Mouse (Mus musculus): ENCODE data around the gene Amigo2. TPM values are rescaled to one million over a fixed set of nuclear protein-coding genes. Genes with fewer than 3 reads are reported as not detected.
A peak's percentile ranks its signal among the peaks of the same experiment; 100 is the strongest.
"Not testable (repeated sequence)": the region's sequence is repeated elsewhere in the genome, so short reads cannot be mapped to it uniquely, and the experiment has no call there.

Amigo2 gene
- polyA plus RNA-seq, 1 experiment = 4.9 TPM

DNA sequence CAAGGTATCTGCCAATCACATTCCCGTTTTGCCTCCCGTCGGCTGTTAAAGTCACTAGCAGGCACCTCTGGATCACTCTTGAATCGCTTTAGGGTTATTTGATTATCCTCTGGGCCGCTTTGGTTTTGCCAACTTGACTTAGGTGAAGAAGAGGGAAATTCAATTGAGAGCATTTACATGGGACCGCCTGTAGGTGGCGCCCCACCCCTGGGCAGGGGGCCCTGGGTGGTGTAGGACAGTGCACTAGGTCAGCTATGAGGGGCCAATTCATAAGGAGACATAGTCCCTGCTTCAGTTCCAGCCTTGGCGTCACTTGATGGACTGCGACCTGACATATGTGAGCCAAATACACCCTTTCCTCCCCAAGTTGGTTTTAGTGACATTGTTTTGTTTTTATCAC is 10.1 kb downstream of the Amigo2 start:
- H3K4me1 ChIP-seq (ENCODE audit: control insufficient read depth, insufficient read depth, low read length) = no peaks in the 10 kb centered on the region; the same call in 1 of the 2 replicates
- peak; percentile 79 for TF ChIP-seq CTCF (IDR thresholded peaks at IDR 0.05; ENCODE audit: insufficient read depth, low read length)
- no peak for TF ChIP-seq POLR2A (IDR thresholded peaks at IDR 0.05; ENCODE audit: borderline replicate concordance, extremely low read depth, low read depth, low read length)
- no peak overlapping the region for H3K4me3 ChIP-seq (replicated peaks; ENCODE audit: extremely low read depth, low read depth, low read length)
- 33% methylated on average over 9 of the region's 9 CpGs for WGBS
- DNase-seq = peak; percentile 56

DNA sequence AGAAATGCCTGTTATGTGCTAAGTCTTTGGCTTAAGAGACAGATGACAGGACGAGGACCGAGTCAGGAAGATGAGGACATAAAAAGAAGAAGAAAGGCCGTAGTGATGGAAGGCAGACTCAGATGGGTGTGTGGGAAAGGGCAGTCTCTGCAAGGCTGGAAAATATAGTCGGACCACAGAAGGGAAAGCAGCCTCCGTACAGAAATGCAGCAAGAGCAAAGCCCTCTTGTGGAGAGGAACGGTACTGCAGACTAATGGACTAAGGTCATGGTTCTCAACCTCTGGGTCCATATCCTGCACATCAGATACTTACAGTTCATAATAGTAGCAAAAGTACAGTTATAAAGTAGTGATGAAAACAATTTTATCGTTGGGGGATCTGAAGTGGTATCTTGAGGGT is 11.9 kb downstream of the Amigo2 start:
- WGBS = 24% methylated on average over 7 of the region's 7 CpGs
- peak; percentile 77 for TF ChIP-seq CTCF (IDR thresholded peaks at IDR 0.05; ENCODE audit: insufficient read depth, low read length)
- no peak for TF ChIP-seq POLR2A (IDR thresholded peaks at IDR 0.05; ENCODE audit: borderline replicate concordance, extremely low read depth, low read depth, low read length)
- Histone ChIP-seq H3K4me1 (ENCODE audit: control insufficient read depth, insufficient read depth, low read length) (no peaks in the 10 kb centered on the region; the same call in 1 of the 2 replicates), H3K4me3 (replicated peaks; ENCODE audit: extremely low read depth, low read depth, low read length) (no peak overlapping the region)
- DNase-seq = peak; percentile 50

DNA sequence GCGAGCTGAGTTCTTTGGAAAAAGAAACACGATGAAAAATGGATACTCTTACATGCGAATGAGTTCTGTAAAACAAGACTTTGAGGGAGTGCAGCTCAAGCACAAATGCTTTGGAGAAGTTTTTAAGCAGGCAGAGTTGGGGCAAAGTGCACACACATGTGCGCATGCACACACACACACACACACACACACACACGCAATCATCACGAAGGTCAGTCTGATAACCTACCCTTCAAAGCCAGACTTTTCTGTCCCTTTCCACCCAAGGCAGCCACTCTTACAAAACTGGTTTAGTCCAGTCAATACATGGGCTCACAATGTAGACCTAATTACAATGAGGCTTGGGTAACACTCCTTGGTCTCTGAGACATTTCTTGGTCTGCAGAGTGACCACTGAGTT is 13.0 kb downstream of the Amigo2 start:
- WGBS = 90% methylated on average over 6 of the region's 6 CpGs
- TF ChIP-seq CTCF (IDR thresholded peaks at IDR 0.05; ENCODE audit: insufficient read depth, low read length) = no peak
- TF ChIP-seq POLR2A (IDR thresholded peaks at IDR 0.05; ENCODE audit: borderline replicate concordance, extremely low read depth, low read depth, low read length) = no peak
- DNase-seq = no peak
- no peaks in the 10 kb centered on the region; the same call in 1 of the 2 replicates for H3K4me1 ChIP-seq (ENCODE audit: control insufficient read depth, insufficient read depth, low read length)
- no peak overlapping the region for H3K4me3 ChIP-seq (replicated peaks; ENCODE audit: extremely low read depth, low read depth, low read length)

DNA sequence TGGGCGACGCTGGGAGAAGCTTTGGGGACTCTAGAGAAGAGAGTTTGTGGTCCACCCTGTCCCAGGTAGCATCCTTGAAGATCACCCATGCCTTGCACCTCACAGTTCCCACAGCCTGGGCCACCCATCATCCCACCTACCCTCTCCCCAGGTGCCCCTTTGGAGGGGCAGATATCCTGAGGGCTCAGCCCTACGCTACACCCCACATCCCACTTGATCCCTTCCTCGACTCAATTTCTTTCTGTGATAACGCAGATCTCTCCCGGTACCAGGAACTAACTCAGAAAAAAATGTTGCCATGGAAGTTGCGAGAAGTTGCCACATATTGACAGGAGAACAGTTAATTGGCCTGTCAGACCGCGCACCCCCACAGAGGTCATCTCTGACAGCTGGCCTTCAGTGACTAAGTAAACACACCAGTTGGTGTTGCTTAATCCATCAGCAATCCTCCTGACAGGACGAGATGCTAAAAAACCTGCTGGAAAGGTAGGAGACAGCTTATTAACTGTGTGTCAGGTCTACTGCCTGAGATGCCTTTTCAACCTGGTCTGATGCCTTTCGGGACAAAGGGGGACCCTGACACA is 17.5 kb downstream of the Amigo2 start:
- Histone ChIP-seq H3K4me1 (ENCODE audit: control insufficient read depth, insufficient read depth, low read length) (no peaks in the 10 kb centered on the region), H3K4me3 (replicated peaks; ENCODE audit: extremely low read depth, low read depth, low read length) (no peak overlapping the region)
- WGBS = 79% methylated on average over 11 of the region's 11 CpGs
- no peak for DNase-seq
- TF ChIP-seq CTCF (IDR thresholded peaks at IDR 0.05; ENCODE audit: insufficient read depth, low read length) (no peak), POLR2A (IDR thresholded peaks at IDR 0.05; ENCODE audit: borderline replicate concordance, extremely low read depth, low read depth, low read length) (no peak)

DNA sequence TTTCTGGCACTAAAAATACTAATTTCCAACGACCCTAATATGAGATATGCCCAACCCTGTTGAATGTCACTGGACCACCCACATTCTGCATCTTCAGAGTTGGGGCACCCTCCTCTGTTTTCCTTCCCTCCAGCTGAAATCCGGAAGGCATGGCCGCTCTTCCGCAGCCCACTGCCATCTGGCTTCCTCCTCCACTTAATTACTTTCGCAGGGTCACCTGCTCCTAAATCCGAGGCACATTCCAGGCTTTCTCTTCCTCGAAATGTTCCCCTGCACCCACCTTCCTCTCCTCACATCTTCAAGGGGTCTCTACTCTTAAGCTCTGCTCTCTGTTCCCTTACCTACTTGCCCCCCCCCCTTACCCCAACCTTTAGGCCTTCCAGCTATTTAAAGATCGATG is 23.1 kb downstream of the Amigo2 start:
- Histone ChIP-seq H3K4me1 (ENCODE audit: control insufficient read depth, insufficient read depth, low read length) (no peaks in the 10 kb centered on the region), H3K4me3 (replicated peaks; ENCODE audit: extremely low read depth, low read depth, low read length) (no peak overlapping the region)
- 65% methylated on average over 8 of the region's 8 CpGs for WGBS
- TF ChIP-seq POLR2A (IDR thresholded peaks at IDR 0.05; ENCODE audit: borderline replicate concordance, extremely low read depth, low read depth, low read length) (no peak), CTCF (IDR thresholded peaks at IDR 0.05; ENCODE audit: insufficient read depth, low read length) (no peak)
- no peak for DNase-seq

DNA sequence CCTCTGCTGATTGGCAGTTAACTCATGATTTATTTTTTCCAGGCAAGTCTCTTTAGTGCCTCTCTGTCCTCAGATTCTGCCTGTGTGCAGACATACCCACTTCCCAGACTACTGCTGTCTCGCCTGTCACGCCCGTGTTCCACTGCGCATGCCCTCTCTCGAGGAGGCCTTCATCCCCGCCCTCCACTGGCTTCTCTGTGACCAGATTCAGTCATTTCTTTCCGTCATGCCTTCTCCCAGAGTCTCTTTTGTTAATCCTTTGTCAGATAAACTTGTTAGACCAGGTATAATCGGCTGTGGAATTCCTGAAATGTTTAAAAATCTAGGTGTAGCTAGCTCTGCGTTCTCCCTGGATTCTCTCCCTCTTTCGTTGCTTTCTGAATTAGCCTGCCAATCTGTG is 23.7 kb downstream of the Amigo2 start:
- H3K4me1 ChIP-seq (ENCODE audit: control insufficient read depth, insufficient read depth, low read length) = no peaks in the 10 kb centered on the region
- DNase-seq = no peak
- TF ChIP-seq POLR2A (IDR thresholded peaks at IDR 0.05; ENCODE audit: borderline replicate concordance, extremely low read depth, low read depth, low read length) (no peak), CTCF (IDR thresholded peaks at IDR 0.05; ENCODE audit: insufficient read depth, low read length) (no peak)
- no peak overlapping the region for H3K4me3 ChIP-seq (replicated peaks; ENCODE audit: extremely low read depth, low read depth, low read length)
- 70% methylated on average over 10 of the region's 10 CpGs for WGBS

DNA sequence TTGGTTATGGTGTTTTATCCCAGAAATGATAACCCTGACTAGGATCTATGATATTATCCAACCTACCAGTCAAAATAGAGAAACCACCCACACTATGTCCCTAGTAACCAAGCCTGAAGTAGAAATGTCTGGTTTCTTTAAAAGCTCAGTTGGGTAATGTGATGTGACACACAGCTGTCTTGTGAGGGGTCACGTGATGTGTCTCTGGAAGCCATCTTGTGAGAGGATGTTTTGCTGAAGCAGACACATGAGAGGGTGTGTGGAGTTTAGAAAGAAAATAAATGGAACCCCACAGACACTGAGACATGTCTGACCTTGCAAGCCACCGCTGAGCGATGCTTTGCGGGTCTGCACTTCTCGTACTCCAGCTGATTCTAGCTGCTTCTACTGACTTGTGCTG is 30.2 kb downstream of the Amigo2 start:
- WGBS = 94% methylated on average over 5 of the region's 5 CpGs
- TF ChIP-seq POLR2A (IDR thresholded peaks at IDR 0.05; ENCODE audit: borderline replicate concordance, extremely low read depth, low read depth, low read length) (no peak), CTCF (IDR thresholded peaks at IDR 0.05; ENCODE audit: insufficient read depth, low read length) (no peak)
- no peak for DNase-seq
- Histone ChIP-seq H3K4me3 (replicated peaks; ENCODE audit: extremely low read depth, low read depth, low read length) (no peak overlapping the region), H3K4me1 (ENCODE audit: control insufficient read depth, insufficient read depth, low read length) (no peaks in the 10 kb centered on the region)

DNA sequence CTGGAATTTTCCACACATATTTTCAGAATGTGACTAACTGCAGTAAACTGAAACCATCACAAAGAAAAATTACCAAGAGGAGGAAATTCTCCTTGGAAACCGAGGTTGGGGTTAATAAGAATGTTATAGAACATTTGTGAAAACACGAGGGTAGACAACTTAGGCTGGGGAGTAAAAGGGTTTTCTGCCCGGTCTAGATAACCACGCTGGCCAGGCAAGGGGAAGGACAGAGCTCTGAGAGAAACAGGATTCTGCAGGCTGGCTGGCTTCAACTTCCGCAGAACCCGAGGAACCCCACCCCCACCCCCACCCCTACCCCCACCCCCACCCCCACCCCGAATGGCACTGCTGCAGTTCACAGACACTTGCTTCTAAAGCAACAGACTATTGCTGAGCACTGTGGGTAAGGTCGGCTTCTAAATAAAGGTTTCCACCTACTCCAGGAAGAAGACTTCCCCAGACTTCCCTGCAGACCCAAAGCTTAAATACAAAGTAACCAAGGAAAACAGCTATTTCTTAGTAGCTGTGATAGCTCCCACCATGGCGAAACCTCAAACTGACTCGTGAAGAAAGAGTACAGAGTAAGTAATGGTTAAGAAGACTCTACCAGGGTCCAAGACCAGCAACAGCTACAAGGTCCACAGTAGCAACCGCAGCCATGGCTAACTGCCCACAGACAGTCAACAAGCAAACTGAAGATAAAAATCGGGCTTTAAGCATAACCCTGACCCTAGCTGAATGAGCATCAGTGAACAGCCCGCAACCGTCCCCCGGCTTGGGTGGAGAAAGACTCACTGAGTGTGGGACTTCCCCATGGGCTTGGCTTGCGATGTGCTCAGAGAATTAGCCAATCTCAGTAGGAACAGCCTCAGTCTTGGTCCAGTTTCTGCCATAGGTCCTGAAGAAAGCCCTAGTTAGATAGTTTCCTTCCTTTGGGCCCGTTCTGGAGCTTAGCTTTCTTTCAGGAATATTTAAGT is 34.3 kb downstream of the Amigo2 start:
- TF ChIP-seq POLR2A (IDR thresholded peaks at IDR 0.05; ENCODE audit: borderline replicate concordance, extremely low read depth, low read depth, low read length) (no peak), CTCF (IDR thresholded peaks at IDR 0.05; ENCODE audit: insufficient read depth, low read length) (no peak)
- Histone ChIP-seq H3K4me3 (replicated peaks; ENCODE audit: extremely low read depth, low read depth, low read length) (no peak overlapping the region), H3K4me1 (ENCODE audit: control insufficient read depth, insufficient read depth, low read length) (no peaks in the 10 kb centered on the region)
- no peak for DNase-seq
- WGBS = 60% methylated on average over 17 of the region's 17 CpGs

DNA sequence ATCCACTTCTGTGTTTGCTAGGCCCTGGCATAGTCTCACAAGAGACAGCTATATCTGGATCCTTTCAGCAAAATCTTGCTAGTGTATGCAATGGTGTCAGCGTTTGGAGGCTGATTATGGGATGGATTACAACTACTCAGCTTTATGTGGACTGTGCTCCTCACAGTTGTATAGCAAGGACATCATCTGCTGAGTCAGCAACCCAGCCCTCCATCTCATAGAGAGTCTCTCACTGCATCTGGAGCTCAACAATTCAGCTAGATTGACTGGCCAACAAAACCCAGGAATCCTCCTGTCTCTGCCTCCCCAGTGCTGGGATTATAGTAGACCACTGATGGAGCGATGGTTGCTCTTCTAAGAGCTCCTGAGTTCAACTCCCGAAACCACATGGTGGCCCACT is 37.3 kb downstream of the Amigo2 start:
- not testable (repeated sequence) for H3K4me1 ChIP-seq (ENCODE audit: control insufficient read depth, insufficient read depth, low read length); H3K4me3 ChIP-seq (replicated peaks; ENCODE audit: extremely low read depth, low read depth, low read length); DNase-seq
- WGBS = 81% methylated on average over 3 of the region's 3 CpGs

DNA sequence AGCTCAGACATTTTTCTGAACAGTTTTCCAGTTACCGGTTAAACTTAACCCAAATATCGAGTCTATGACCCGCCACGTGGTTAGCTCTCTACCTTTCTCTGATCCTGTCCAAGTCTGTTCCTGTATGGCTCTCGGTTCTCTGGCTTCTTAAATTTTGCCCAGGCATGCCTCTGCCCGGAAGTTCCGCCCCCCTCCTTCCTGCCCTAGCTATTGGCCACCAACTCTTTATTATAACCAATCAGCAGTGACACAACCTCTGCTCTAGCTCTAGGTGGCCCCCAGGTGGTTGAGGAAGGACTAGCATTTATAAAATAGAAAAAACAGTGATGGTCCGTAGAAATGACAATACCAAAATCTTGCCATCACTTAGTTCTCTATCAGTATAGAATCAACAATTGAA is 40.6 kb downstream of the Amigo2 start:
- no peak for DNase-seq
- H3K4me3 ChIP-seq (replicated peaks; ENCODE audit: extremely low read depth, low read depth, low read length) = no peak overlapping the region
- TF ChIP-seq CTCF (IDR thresholded peaks at IDR 0.05; ENCODE audit: insufficient read depth, low read length) = no peak
- TF ChIP-seq POLR2A (IDR thresholded peaks at IDR 0.05; ENCODE audit: borderline replicate concordance, extremely low read depth, low read depth, low read length) = no peak
- peaks cover 7% of the 10 kb centered on the region; the same call in 1 of the 2 replicates for H3K4me1 ChIP-seq (ENCODE audit: control insufficient read depth, insufficient read depth, low read length)
- 95% methylated on average over 8 of the region's 8 CpGs for WGBS

Measured in lung, adult 2 months (tissue).